Mouse (Mus musculus): ENCODE measurements at regions not wholly inside any gene's neighbourhood (a gene's known extent, or its start where the extent isn't known, plus 50 kb on each side); places are given as distances from the start of the nearest gene placed in this dataset.
A peak's percentile ranks its signal among the peaks of the same experiment; 100 is the strongest.

DNA sequence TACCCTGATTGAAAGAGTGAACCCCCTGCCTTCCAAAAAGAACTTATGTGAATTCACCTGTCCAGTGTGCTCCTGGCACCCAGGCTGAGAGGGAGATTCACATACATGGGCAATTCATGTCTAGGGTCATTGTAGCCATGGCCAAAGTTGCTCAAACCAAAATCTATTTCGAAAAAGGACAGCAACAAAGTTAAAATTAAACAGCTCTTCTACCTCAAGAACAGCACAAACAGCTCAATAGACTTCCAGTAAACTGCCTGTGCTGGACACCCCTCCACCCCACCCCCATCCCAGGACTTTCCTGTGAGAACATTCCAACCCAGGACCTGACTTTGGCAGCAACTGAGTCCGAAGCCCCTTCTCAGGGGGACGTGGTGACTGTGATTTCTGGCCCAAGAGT lies 218.3 kb upstream of the Tmem72 start:
- 67% methylated on average over 3 of the region's 3 CpGs for WGBS
- Histone ChIP-seq H3K36me3 (ENCODE audit: control insufficient read depth, insufficient read depth, low read length) (no peaks in the 10 kb centered on the region), H3K9ac (ENCODE audit: low read length) (no peak overlapping the region), H3K4me1 (ENCODE audit: control insufficient read depth, insufficient read depth, low read length) (no peaks in the 10 kb centered on the region), H3K27me3 (ENCODE audit: control insufficient read depth, insufficient read depth, low read length) (no peaks in the 10 kb centered on the region), H3K4me2 (ENCODE audit: low read depth, low read length) (no peak overlapping the region), H3K4me3 (replicated peaks; ENCODE audit: low read length) (no peak overlapping the region), H3K9me3 (replicated peaks; ENCODE audit: control insufficient read depth, low read length) (no peaks in the 10 kb centered on the region), H3K27ac (ENCODE audit: low read length) (no peak overlapping the region)
- ATAC-seq (ENCODE audit: insufficient read depth, low FRiP score), result no peak

DNA sequence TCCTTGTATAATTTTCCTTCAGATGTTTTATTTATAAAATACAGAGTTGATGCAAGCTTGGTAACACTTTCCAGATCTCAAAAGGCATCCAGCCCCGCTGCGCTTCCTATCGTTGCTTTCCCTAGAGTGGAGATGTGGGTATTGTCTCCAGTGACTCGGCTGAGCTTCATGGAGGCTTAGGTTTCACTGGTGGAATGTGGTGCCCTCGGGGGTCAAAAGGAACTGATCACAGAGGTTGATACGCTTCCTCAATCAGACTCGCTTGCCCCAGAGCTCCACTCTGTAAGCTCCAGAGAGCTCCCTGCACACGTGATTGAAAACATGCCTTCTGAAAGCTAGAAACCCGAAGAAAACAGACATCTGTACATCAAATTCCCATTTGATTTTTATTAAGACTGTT lies 224.9 kb upstream of the Tmem72 start:
- Histone ChIP-seq H3K27ac (ENCODE audit: low read length) (no peak overlapping the region), H3K36me3 (ENCODE audit: control insufficient read depth, insufficient read depth, low read length) (no peaks in the 10 kb centered on the region), H3K9ac (ENCODE audit: low read length) (no peak overlapping the region), H3K4me2 (ENCODE audit: low read depth, low read length) (no peak overlapping the region), H3K4me1 (ENCODE audit: control insufficient read depth, insufficient read depth, low read length) (no peaks in the 10 kb centered on the region), H3K27me3 (ENCODE audit: control insufficient read depth, insufficient read depth, low read length) (no peaks in the 10 kb centered on the region), H3K9me3 (replicated peaks; ENCODE audit: control insufficient read depth, low read length) (no peaks in the 10 kb centered on the region), H3K4me3 (replicated peaks; ENCODE audit: low read length) (no peak overlapping the region)
- WGBS, result 69% methylated on average over 9 of the region's 9 CpGs
- ATAC-seq (ENCODE audit: insufficient read depth, low FRiP score), result no peak

- H3K9me3 ChIP-seq (replicated peaks; ENCODE audit: control insufficient read depth, low read length), result no peaks in the 10 kb centered on the region
- no peak overlapping the region for H3K27ac ChIP-seq (ENCODE audit: low read length)
- no peak for ATAC-seq (ENCODE audit: insufficient read depth, low FRiP score)
- no peak overlapping the region for H3K4me2 ChIP-seq (ENCODE audit: low read depth, low read length)
- H3K9ac ChIP-seq (ENCODE audit: low read length), result no peak overlapping the region
- H3K4me1 ChIP-seq (ENCODE audit: control insufficient read depth, insufficient read depth, low read length), result no peaks in the 10 kb centered on the region
- 67% methylated on average over 8 of the region's 8 CpGs for WGBS
- H3K27me3 ChIP-seq (ENCODE audit: control insufficient read depth, insufficient read depth, low read length), result no peaks in the 10 kb centered on the region
- no peaks in the 10 kb centered on the region for H3K36me3 ChIP-seq (ENCODE audit: control insufficient read depth, insufficient read depth, low read length)
- no peak overlapping the region for H3K4me3 ChIP-seq (replicated peaks; ENCODE audit: low read length)
Measured at GRCm38 (mm10) chr6:116942696-116943095, 225.6 kb upstream of the Cxcl12 start.

DNA sequence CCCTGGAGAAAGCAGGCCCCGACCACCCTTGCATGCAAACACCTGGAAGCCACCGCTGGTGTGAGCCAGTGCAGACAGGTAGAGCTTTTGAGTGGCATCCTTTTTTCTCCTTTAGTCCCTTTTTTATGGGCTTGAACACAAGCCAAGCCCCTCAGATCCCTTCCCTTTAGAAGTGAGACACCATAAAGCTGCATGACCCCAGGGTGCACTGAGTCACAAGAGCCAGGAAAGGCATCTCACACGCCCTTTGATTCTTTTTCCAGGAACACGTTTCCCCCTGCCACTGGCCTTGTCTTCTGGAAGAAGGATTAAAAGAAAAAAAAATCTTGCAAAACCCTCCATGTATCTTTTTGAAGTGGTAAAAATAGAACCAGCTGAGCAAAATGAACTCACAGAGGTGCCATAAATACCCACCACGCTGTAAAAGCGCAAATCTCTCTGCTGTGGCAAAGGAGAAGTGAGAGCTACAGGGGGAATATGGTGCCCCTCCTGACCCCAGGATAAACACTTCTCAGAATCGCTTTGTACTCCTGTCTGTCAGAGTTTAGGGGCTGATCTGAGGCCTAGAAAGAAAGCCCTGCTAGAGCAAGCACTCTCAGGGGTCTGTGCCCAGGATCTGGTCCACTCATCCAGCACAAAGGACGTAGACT lies 222.1 kb upstream of the Cxcl12 start:
- H3K4me2 ChIP-seq (ENCODE audit: low read depth, low read length), result no peak overlapping the region
- H3K36me3 ChIP-seq (ENCODE audit: control insufficient read depth, insufficient read depth, low read length), result no peaks in the 10 kb centered on the region
- no peak overlapping the region for H3K4me3 ChIP-seq (replicated peaks; ENCODE audit: low read length)
- no peaks in the 10 kb centered on the region for H3K9me3 ChIP-seq (replicated peaks; ENCODE audit: control insufficient read depth, low read length)
- no peak for ATAC-seq (ENCODE audit: insufficient read depth, low FRiP score)
- H3K4me1 ChIP-seq (ENCODE audit: control insufficient read depth, insufficient read depth, low read length), result no peaks in the 10 kb centered on the region
- H3K27ac ChIP-seq (ENCODE audit: low read length), result peak overlapping the region; percentile 57
- no peak overlapping the region for H3K9ac ChIP-seq (ENCODE audit: low read length)
- no peaks in the 10 kb centered on the region for H3K27me3 ChIP-seq (ENCODE audit: control insufficient read depth, insufficient read depth, low read length)
- 44% methylated on average over 8 of the region's 8 CpGs for WGBS

DNA sequence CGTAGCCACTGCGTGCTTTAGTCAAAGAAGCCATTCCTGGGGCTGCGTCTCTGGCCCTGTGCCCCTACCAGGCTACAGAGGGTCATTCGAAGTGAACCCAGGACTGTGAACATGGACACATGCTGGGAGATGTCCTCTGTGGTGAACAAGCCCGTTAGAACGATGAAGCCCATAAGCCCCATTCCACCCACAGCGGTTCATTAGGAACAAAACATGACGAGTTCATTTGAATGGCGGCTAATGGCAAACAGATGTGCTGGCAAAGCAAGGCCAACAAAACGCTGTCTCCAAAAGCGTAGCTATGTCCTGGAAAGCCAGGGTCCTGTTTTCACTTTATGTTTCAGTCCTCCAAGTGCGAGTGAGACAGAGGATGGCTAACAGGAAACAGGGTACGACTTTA lies 208.7 kb upstream of the Cxcl12 start:
- H3K27me3 ChIP-seq (ENCODE audit: control insufficient read depth, insufficient read depth, low read length), result no peaks in the 10 kb centered on the region
- H3K27ac ChIP-seq (ENCODE audit: low read length), result no peak overlapping the region
- no peak overlapping the region for H3K4me2 ChIP-seq (ENCODE audit: low read depth, low read length)
- H3K4me3 ChIP-seq (replicated peaks; ENCODE audit: low read length), result no peak overlapping the region
- no peaks in the 10 kb centered on the region for H3K36me3 ChIP-seq (ENCODE audit: control insufficient read depth, insufficient read depth, low read length)
- ATAC-seq (ENCODE audit: insufficient read depth, low FRiP score), result no peak
- no peak overlapping the region for H3K9ac ChIP-seq (ENCODE audit: low read length)
- H3K4me1 ChIP-seq (ENCODE audit: control insufficient read depth, insufficient read depth, low read length), result no peaks in the 10 kb centered on the region
- H3K9me3 ChIP-seq (replicated peaks; ENCODE audit: control insufficient read depth, low read length), result no peaks in the 10 kb centered on the region
- 84% methylated on average over 13 of the region's 13 CpGs for WGBS

- Histone ChIP-seq H3K9me3 (replicated peaks; ENCODE audit: control insufficient read depth, low read length) (no peaks in the 10 kb centered on the region), H3K27me3 (ENCODE audit: control insufficient read depth, insufficient read depth, low read length) (no peaks in the 10 kb centered on the region)
- WGBS, result 71% methylated on average over 3 of the region's 3 CpGs
Measured at GRCm38 (mm10) chr6:116960641-116961040, 207.7 kb upstream of the Cxcl12 start.

DNA sequence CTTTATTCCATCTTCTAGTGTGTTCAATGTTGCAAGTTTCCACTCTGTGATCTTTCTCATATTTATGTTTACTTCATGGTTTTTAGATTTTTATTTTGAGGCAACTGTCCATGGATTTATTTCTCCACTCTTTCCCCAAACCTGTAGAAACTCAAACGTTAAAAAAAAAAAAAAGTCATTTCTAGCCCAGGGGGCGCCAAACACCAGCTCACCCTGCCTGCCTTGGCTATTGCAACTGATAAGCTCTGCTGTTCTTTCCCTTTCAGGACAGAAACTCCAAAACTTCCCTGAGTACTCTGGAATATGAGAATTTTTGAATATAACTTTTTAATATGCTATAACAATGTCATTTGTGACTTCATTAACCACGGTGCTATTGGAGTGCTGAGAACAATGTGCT lies 201.9 kb upstream of the Cxcl12 start:
- Histone ChIP-seq H3K4me1 (ENCODE audit: control insufficient read depth, insufficient read depth, low read length) (peaks cover 4% of the 10 kb centered on the region; the same call in 1 of the 2 replicates), H3K9me3 (replicated peaks; ENCODE audit: control insufficient read depth, low read length) (no peaks in the 10 kb centered on the region), H3K9ac (ENCODE audit: low read length) (no peak overlapping the region), H3K4me2 (ENCODE audit: low read depth, low read length) (no peak overlapping the region), H3K27me3 (ENCODE audit: control insufficient read depth, insufficient read depth, low read length) (no peaks in the 10 kb centered on the region), H3K36me3 (ENCODE audit: control insufficient read depth, insufficient read depth, low read length) (no peaks in the 10 kb centered on the region), H3K27ac (ENCODE audit: low read length) (no peak overlapping the region), H3K4me3 (replicated peaks; ENCODE audit: low read length) (no peak overlapping the region)
- no peak for ATAC-seq (ENCODE audit: insufficient read depth, low FRiP score)
- WGBS, result 21% methylated on average over 3 of the region's 3 CpGs

More at GRCm38 (mm10) chr6:116960641-116961040, 207.7 kb upstream of the Cxcl12 start:
- ATAC-seq (ENCODE audit: insufficient read depth, low FRiP score), result no peak
- no peak overlapping the region for H3K9ac ChIP-seq (ENCODE audit: low read length)
- no peaks in the 10 kb centered on the region for H3K36me3 ChIP-seq (ENCODE audit: control insufficient read depth, insufficient read depth, low read length)
- no peak overlapping the region for H3K4me2 ChIP-seq (ENCODE audit: low read depth, low read length)
- no peak overlapping the region for H3K27ac ChIP-seq (ENCODE audit: low read length)
- no peak overlapping the region for H3K4me3 ChIP-seq (replicated peaks; ENCODE audit: low read length)
- no peaks in the 10 kb centered on the region for H3K4me1 ChIP-seq (ENCODE audit: control insufficient read depth, insufficient read depth, low read length)

GRCm38 (mm10) chr6:116969381-116969910 lies 198.9 kb upstream of the Cxcl12 start:
- 55% methylated on average over 9 of the region's 9 CpGs for WGBS
- Histone ChIP-seq H3K27me3 (ENCODE audit: control insufficient read depth, insufficient read depth, low read length) (no peaks in the 10 kb centered on the region), H3K4me2 (ENCODE audit: low read depth, low read length) (no peak overlapping the region), H3K9me3 (replicated peaks; ENCODE audit: control insufficient read depth, low read length) (no peaks in the 10 kb centered on the region), H3K36me3 (ENCODE audit: control insufficient read depth, insufficient read depth, low read length) (no peaks in the 10 kb centered on the region), H3K27ac (ENCODE audit: low read length) (no peak overlapping the region), H3K9ac (ENCODE audit: low read length) (no peak overlapping the region), H3K4me3 (replicated peaks; ENCODE audit: low read length) (no peak overlapping the region), H3K4me1 (ENCODE audit: control insufficient read depth, insufficient read depth, low read length) (peaks cover 4% of the 10 kb centered on the region; the same call in 1 of the 2 replicates)
- no peak for ATAC-seq (ENCODE audit: insufficient read depth, low FRiP score)

- 89% methylated on average over 3 of the region's 3 CpGs for WGBS
- Histone ChIP-seq H3K9ac (ENCODE audit: low read length) (no peak overlapping the region), H3K27ac (ENCODE audit: low read length) (no peak overlapping the region), H3K27me3 (ENCODE audit: control insufficient read depth, insufficient read depth, low read length) (no peaks in the 10 kb centered on the region), H3K36me3 (ENCODE audit: control insufficient read depth, insufficient read depth, low read length) (no peaks in the 10 kb centered on the region), H3K9me3 (replicated peaks; ENCODE audit: control insufficient read depth, low read length) (no peaks in the 10 kb centered on the region), H3K4me2 (ENCODE audit: low read depth, low read length) (no peak overlapping the region), H3K4me1 (ENCODE audit: control insufficient read depth, insufficient read depth, low read length) (no peaks in the 10 kb centered on the region), H3K4me3 (replicated peaks; ENCODE audit: low read length) (no peak overlapping the region)
- no peak for ATAC-seq (ENCODE audit: insufficient read depth, low FRiP score)
Measured at GRCm38 (mm10) chr6:116974841-116975240, 193.5 kb upstream of the Cxcl12 start.
